Mouse (Mus musculus): Measurements from ENCODE around the gene Mxra8.

DNA sequence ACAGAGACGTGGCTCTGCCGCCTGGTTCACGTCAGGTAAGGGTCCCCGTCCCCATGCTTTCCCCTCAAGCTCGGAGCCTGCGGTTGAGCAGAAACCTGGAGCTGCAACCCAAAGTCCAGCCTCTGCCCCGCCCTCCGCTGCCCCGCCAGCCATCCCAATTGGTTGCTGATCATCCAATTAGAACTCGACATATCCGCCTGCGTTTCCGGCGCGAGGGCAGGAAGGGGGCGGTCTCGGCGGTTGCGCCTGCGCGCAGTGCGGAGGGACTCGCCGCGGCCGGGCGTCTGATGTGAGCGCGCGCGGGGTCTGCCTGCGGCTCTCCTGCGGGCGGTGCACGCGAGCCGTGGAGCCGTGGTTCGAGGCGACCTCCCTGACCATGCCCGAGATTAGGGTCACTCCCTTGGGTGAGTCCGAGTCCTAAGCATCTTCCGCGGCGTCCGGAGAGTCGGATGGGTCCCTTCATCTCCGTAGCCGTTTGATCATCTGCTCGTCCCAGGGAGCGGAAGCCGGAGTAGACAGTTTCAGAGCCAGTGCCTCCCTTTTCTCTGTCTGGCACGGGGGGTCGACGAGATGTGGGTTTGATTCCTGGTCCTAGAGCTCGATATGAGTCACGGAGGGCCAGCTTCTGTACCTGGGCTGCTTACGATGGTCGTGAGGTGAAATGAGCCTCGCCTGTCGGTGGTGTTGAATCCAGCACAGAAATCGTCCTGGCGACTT is 30.0 kb downstream of the Mxra8 start, which contains the start of the genes Cptp and Ints11:
- TF ChIP-seq CTCF (IDR thresholded peaks at IDR 0.05) (peak; percentile 65), EP300 (IDR thresholded peaks at IDR 0.05) (no peak)

Measured in lung, postnatal 0 days (tissue).